Mouse (Mus musculus) forebrain, embryonic 11.5 days (tissue): ENCODE data around the gene Thap8. TPM values are rescaled to one million over a fixed set of nuclear protein-coding genes. Genes with fewer than 3 reads are reported as not detected.

ENCODE experiments used
- ATAC-seq: fragments of 200-750 bp; cut with Nextera tagmentation; replicated peaks from 2 replicates; pipeline ENCODE4 v1.8.0; 2017; ENCODE audit warnings: moderate TSS enrichment; ENCODE audit not compliant: low FRiP score
- DNase-seq: peaks from one replicate; pipeline ENCODE4 v3.0.0-alpha.2; 2017; ENCODE audit warnings: low spot score
- H3K27ac ChIP-seq: fragments of 300-500 bp; sonication (generic); 2 replicates; pipeline ENCODE4 v1.5.1; 2014; ENCODE audit warnings: low read depth, low read length
- H3K27me3 ChIP-seq: fragments of 300-500 bp; sonication (generic); 2 replicates; pipeline ENCODE4 v1.6.1; 2014; ENCODE audit warnings: mild to moderate bottlenecking, low read length, mixed read lengths; ENCODE audit not compliant: control insufficient read depth, insufficient read depth
- H3K36me3 ChIP-seq: fragments of 300-500 bp; sonication (generic); 2 replicates; pipeline ENCODE4 v1.6.1; 2014; ENCODE audit warnings: mild to moderate bottlenecking, low read length, moderate library complexity, mixed read lengths; ENCODE audit not compliant: control insufficient read depth, insufficient read depth
- H3K4me1 ChIP-seq: fragments of 300-500 bp; sonication (generic); replicated peaks from 2 replicates; pipeline ENCODE4 v1.6.1; 2014; ENCODE audit warnings: low read length, mixed read lengths; ENCODE audit not compliant: control insufficient read depth, insufficient read depth
- H3K4me2 ChIP-seq: fragments of 300-500 bp; sonication (generic); 2 replicates; pipeline ENCODE4 v1.6.1; 2014; ENCODE audit warnings: low read depth, mild to moderate bottlenecking, low read length, moderate library complexity, mixed read lengths; ENCODE audit not compliant: severe bottlenecking
- H3K4me3 ChIP-seq: fragments of 300-500 bp; sonication (generic); 2 replicates; pipeline ENCODE4 v1.5.1; 2014; ENCODE audit warnings: low read depth, low read length
- H3K9ac ChIP-seq: fragments of 300-500 bp; sonication (generic); 2 replicates; pipeline ENCODE4 v1.6.1; 2014; ENCODE audit warnings: low read length
- H3K9me3 ChIP-seq: fragments of 300-500 bp; sonication (generic); 2 replicates; pipeline ENCODE4 v1.6.1; 2016; ENCODE audit warnings: low read length, mixed read lengths; ENCODE audit not compliant: control insufficient read depth
- WGBS: fragments of 180-500 bp; shearing (Covaris S2); extraction: QIAGEN DNeasy Blood & Tissue Kit; methylation state at CpG from one replicate; pipeline ENCODE4 v1.1.7; 2014; 5-methylcytosine and 5-hydroxymethylcytosine counted together
- polyA plus RNA-seq: library from polyadenylated mRNA; unstranded; fragments of >200 nt; fragmentation: Nextera tagmentation; extraction: Ambion mirVana; gene quantifications from 2 replicates; pipeline ENCODE4 v1.2.1, GENCODE M21; 2014

Gene Thap8
- polyA plus RNA-seq, result 0.13 and 0.56 TPM in 2 replicates

DNA sequence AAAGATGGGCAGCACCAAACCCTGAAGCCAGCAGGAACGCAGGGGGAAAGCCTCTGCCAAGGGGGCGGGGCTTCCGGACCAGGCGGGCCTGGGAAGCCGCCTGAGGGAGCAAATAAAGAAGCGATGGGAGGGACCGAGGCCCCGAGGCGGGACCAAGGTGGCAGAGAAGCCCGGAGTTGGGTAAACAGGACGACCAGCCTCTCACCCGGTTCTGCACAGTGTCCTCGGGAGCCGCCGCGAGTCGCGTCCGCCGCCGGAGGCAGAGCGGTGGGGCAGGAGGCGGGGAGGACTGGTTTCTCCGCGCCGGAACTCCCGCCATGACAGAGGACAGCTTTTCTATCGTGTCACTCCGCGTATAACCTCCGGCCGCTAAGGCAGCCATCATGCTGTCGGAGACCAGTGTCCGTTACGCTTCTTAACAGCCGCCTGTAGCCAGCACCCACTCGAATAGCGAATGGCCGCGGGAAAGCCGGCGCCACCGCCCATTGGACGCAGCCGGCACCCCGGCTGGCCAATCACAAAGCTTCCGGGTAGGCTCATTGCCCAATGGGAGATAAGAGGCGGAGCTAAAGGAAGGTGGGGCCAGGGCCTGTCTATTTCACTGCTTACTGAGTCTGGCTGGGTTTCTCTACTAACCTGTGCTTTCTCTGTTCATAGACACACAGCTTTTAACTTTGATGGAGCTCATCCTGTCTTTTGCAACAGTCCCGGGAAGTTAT is at the start of gene Thap8, which contains the start of gene Wdr62:
Thap8 (plus strand) TSS at position 144 of the 719 bp plus-strand sequence.
Wdr62 (minus strand) TSS at position 469 of the 719 bp plus-strand sequence.
- H3K27ac ChIP-seq, result peak within 1 kb of the TSS; percentile 90
- under 1% methylated on average over 49 of the region's 49 CpGs for WGBS
- H3K36me3 ChIP-seq, result no peaks in the 10 kb centered on the region
- H3K4me3 ChIP-seq, result peak within 1 kb of the TSS; percentile 74
- ATAC-seq (peak; percentile 96), DNase-seq (peak; percentile 96)
- peak within 1 kb of the TSS; percentile 86 for H3K4me2 ChIP-seq
- peak within 1 kb of the TSS; percentile 64 for H3K9ac ChIP-seq
- H3K4me1 ChIP-seq, result peaks cover 2% of the 10 kb centered on the region; the same call in 1 of the 2 replicates
- H3K9me3 ChIP-seq, result no peaks in the 10 kb centered on the region
- H3K27me3 ChIP-seq, result no peaks in the 10 kb centered on the region

DNA sequence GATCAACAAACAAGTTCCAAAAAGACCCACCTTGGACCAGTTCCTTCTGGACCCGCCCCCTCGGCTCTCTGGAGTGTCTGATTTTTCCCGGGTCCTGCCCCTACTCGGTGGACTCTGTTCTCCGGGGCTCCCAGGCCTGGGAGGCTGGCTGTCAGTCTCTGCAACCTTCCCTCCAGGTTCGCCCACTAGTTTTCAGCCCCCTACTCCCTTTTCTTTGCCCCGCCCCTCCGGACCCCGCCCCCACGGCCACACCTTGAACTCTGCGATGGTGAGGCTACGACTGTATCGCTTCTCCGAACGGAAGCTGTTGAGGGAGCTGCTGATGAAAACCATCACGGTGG is 48.6 kb upstream of the Thap8 start:
- peak overlapping the region; percentile 86 for H3K4me2 ChIP-seq
- ATAC-seq (peak; percentile 57), DNase-seq (no peak)
- H3K36me3 ChIP-seq, result peaks cover 2% of the 10 kb centered on the region; the same call in 1 of the 2 replicates
- under 1% methylated on average over 16 of the region's 16 CpGs for WGBS
- peaks cover 5% of the 10 kb centered on the region for H3K4me1 ChIP-seq
- H3K9me3 ChIP-seq, result no peaks in the 10 kb centered on the region
- peak overlapping the region; percentile 78 for H3K9ac ChIP-seq
- peak overlapping the region; percentile 79 for H3K4me3 ChIP-seq
- peak overlapping the region; percentile 96 for H3K27ac ChIP-seq
- no peaks in the 10 kb centered on the region for H3K27me3 ChIP-seq

DNA sequence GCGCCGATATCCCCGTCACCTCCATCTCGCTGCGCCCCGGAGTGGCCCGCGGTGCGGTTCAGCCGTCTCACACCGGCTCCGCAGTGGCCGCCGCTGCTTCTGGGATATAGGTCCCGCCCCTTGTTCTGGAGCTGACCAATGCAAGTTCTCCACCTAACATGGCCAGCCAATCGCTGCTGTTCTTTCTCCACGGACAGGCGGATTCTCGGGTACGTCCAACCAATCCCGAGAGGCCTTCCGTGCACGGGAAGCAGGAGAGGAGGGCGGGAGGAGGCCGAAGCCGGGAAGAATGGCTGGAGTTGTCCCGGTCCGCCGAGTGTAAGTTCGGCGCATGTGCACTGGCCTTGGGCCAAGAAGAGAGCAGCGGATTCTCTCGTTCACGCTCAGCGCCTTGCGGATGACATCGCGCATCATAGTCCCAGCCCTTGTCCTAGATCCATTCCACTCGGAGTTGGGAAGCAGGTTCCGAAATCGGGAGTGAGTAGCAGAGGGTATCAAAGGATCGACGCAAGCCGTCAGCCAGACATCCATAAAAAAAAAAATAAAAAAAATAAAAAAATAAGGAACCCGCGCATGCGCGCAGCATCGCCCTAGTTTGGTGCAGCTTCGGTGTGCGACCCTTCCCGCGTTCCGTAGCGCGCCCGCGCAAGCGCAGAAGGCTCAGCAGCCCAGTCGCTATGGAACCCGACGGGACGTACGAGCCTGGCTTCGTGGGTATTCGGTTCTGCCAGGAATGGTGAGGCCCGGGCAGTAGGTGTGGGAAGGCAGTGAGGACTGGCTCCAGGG is 48.0 kb upstream of the Thap8 start, which contains the start of the genes Polr2i and Tbcb:
Polr2i (plus strand) TSS at position 280 of the 786 bp plus-strand sequence.
Tbcb (minus strand) TSS at position 604 of the 786 bp plus-strand sequence.
- Histone ChIP-seq H3K36me3 (no peaks in the 10 kb centered on the region; the same call in 1 of the 2 replicates), H3K9ac (peak within 1 kb of the TSS; percentile 78), H3K4me3 (peak within 1 kb of the TSS; percentile 79), H3K27me3 (no peaks in the 10 kb centered on the region), H3K4me2 (peak within 1 kb of the TSS; percentile 86), H3K9me3 (no peaks in the 10 kb centered on the region), H3K4me1 (peaks cover 5% of the 10 kb centered on the region), H3K27ac (peak within 1 kb of the TSS; percentile 96)
- ATAC-seq (peak; percentile 95), DNase-seq (peak; percentile 98)
- WGBS, result under 1% methylated on average over 67 of the region's 67 CpGs

DNA sequence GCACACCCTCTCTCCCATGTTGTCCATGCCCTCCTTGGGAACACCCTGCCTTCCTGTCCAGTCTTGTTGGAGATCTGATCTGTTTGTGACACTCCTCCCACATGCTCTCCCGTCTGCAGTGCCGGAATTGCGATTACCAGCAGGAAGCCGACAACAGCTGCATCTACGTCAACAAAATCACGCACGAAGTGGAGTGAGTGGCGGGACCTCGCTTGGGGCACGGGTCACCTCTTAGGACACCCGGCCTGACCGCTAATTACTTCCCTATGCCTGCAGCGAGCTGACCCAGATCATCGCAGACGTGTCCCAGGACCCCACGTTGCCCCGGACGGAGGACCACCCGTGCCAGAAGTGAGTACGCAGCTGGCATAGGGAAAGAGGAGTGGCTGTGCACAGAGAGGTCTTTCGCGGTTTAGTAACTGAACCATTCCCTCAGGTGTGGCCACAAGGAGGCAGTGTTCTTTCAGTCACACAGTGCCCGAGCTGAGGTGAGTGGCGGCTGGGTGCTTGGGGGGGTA is 47.2 kb upstream of the Thap8 start:
- Histone ChIP-seq H3K4me1 (peaks cover 5% of the 10 kb centered on the region), H3K4me3 (peak overlapping the region; percentile 79), H3K9me3 (no peaks in the 10 kb centered on the region), H3K27me3 (no peaks in the 10 kb centered on the region), H3K9ac (peak overlapping the region; percentile 78), H3K27ac (peak overlapping the region; percentile 96; the same call in 1 of the 2 replicates), H3K36me3 (no peaks in the 10 kb centered on the region; the same call in 1 of the 2 replicates), H3K4me2 (peak overlapping the region; percentile 64)
- DNase-seq (peak; percentile 79), ATAC-seq (peak; percentile 28)
- WGBS, result 6% methylated on average over 24 of the region's 24 CpGs

DNA sequence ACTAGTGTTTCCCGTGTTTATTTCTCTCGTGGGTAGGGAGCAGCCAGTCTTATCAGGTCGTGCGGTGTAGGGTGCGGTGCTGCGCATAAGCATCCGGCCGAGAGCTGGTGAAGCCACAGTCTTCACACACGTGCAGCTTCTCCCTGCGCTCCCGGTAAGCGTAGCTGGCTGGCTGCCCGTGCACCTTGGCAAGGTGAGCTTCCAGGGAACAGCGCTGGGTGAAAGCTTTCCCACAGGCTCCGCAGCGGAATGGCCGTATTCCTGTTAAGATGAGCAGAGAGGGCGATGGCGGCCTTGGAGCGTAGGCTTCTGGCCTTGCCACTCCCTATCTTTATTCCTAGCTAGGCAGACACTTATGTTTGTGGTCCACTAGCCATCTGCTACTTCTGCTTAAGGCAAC is 46.5 kb upstream of the Thap8 start:
- no peak overlapping the region for H3K4me3 ChIP-seq
- 92% methylated on average over 20 of the region's 20 CpGs for WGBS
- H3K4me2 ChIP-seq, result peak overlapping the region; percentile 64; the same call in 1 of the 2 replicates
- H3K27me3 ChIP-seq, result no peaks in the 10 kb centered on the region
- peaks cover 5% of the 10 kb centered on the region for H3K4me1 ChIP-seq
- H3K27ac ChIP-seq, result no peak overlapping the region
- no peaks in the 10 kb centered on the region; the same call in 1 of the 2 replicates for H3K36me3 ChIP-seq
- ATAC-seq (no peak), DNase-seq (no peak)
- H3K9ac ChIP-seq, result no peak overlapping the region
- no peaks in the 10 kb centered on the region for H3K9me3 ChIP-seq

DNA sequence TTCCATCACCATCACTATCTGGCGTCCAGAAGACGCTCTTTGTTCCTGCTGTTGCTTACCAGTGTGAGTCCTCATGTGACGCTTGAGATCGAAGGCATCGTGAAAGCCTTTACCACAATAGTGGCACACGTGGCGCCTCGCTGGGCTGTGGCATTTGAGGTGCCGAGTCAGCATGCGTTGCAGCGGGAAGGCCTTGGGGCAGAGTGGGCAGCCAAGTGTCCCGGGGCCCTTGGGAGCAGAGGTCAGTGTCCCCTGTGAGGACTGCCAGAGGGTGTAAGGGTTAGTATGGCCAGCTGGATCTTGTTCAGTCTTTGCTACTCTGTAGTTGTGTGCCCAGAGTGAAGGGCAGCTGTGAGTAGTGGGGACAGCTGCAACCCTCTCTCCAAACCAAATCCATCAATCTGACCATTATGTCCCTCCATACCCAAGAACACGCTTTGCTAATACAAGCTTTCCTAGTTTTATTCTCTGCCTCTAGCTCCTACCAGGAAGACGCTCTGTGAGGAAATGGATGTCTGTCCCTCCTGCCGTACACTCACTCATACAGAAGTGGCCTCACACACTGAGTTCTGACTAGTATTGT is 45.5 kb upstream of the Thap8 start:
- DNase-seq (no peak), ATAC-seq (no peak)
- H3K4me1 ChIP-seq, result peaks cover 5% of the 10 kb centered on the region
- no peaks in the 10 kb centered on the region for H3K9me3 ChIP-seq
- no peak overlapping the region for H3K4me3 ChIP-seq
- no peaks in the 10 kb centered on the region; the same call in 1 of the 2 replicates for H3K36me3 ChIP-seq
- 93% methylated on average over 15 of the region's 15 CpGs for WGBS
- H3K4me2 ChIP-seq, result no peak overlapping the region
- no peak overlapping the region for H3K27ac ChIP-seq
- H3K9ac ChIP-seq, result no peak overlapping the region
- H3K27me3 ChIP-seq, result no peaks in the 10 kb centered on the region

DNA sequence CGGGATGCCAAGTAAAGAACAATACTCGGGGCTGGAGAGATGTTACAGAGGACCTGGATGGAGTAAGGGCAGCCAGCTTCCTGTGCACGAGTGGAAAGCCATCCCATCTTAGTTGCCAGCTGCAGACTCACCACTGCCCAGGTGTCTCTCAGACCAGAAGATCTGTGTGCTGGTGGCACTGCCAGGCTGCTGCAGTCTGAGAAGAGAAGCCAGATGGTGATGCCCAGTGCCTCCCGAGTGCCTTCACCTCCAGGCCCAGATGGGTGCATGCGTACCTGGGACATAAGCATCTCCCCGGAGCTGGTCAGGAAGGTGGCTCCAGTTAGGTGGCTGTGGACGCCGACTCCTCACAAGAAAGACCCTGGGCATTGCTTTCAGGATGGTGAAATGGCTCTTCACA is 44.8 kb upstream of the Thap8 start:
- WGBS, result 92% methylated on average over 8 of the region's 8 CpGs
- Histone ChIP-seq H3K4me3 (no peak overlapping the region), H3K36me3 (no peaks in the 10 kb centered on the region; the same call in 1 of the 2 replicates), H3K9ac (no peak overlapping the region), H3K4me2 (no peak overlapping the region), H3K27ac (no peak overlapping the region), H3K9me3 (no peaks in the 10 kb centered on the region), H3K27me3 (no peaks in the 10 kb centered on the region), H3K4me1 (peaks cover 5% of the 10 kb centered on the region)
- no peak for DNase-seq
- ATAC-seq, result no peak

DNA sequence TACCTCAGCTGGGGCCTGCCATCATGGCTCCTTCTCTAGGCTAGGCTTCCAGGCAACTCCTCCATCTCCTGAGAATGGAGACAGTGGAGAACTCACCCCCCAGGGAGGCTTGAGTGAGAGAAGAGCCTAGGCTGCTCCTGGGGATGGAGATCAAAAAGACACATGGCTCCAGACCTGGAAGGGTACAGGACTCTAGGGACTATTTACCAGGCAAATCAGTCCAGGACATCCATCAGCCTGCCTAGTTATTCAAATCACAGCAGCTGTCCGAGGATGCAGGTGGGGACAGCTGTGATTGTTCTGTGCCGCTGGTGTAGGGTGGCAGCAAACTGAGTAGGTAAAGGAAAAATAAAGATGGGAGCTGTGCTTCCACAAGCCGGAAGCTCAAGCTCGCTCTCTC is 44.3 kb upstream of the Thap8 start, which contains the start of gene Ovol3:
Ovol3 (minus strand) TSS at position 101 of the 400 bp plus-strand sequence.
- DNase-seq, result no peak
- no peak within 1 kb of the TSS for H3K4me2 ChIP-seq
- ATAC-seq, result no peak
- no peak within 1 kb of the TSS for H3K9ac ChIP-seq
- WGBS, result 93% methylated on average over 4 of the region's 4 CpGs
- peaks cover 5% of the 10 kb centered on the region for H3K4me1 ChIP-seq
- no peak within 1 kb of the TSS for H3K27ac ChIP-seq
- H3K9me3 ChIP-seq, result no peaks in the 10 kb centered on the region
- H3K27me3 ChIP-seq, result no peaks in the 10 kb centered on the region
- no peak within 1 kb of the TSS for H3K4me3 ChIP-seq
- H3K36me3 ChIP-seq, result no peaks in the 10 kb centered on the region; the same call in 1 of the 2 replicates
